Mouse (Mus musculus): Measurements from ENCODE around the gene Myh3. TPM values are rescaled to one million over a fixed set of nuclear protein-coding genes. Genes with fewer than 3 reads are reported as not detected.
"Not testable (repeated sequence)": the region's sequence is repeated elsewhere in the genome, so short reads cannot be mapped to it uniquely, and the experiment has no call there.

The Myh3 gene
- total RNA-seq, 2 experiments from 2014 or later, result 2.2 to 2.4 TPM

DNA sequence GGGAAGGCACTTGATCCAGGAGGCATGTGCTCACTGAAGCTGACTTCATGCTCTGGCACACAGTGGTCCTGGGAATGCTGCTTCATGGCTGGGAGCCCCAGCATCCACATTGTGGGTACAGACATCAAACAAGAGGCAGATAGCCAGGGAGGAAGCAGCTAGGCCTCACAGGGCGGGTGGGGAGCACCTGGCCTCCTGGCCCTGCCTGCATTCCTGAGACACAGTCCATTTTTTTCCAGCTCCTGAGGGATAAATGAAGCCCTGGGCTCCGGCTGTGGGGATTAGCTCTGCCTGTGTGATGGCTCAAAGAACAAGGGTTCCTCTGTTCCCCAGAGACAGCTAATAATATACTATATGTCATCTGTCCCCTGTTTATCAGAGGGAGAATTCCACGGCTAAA is 3.1 kb upstream of the Myh3 start:
- no peak for DNase-seq
- intact Hi-C loops (cut with DNase I), result no loop called here

DNA sequence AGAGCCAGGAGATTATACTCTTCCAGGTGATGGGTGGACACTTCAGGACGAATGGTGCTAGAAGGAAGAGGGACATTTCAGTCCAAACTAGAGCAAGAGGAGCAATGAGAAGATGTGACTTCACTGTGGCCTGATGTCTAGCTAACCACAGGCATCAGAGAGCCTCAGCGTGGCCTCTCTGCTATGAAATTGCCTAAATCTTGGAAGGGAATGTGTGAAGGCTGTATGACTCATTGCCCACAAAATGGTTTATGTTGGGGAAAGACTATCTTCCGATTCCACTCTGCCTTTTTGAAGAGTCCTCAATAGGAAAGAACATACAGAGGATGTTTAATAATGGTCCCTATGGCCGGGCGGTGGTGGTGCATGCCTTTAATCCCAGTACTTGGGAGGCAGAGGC is 1.3 kb upstream of the Myh3 start:
- DNase-seq, result no peak
- intact Hi-C loops (cut with DNase I), result no loop called here

DNA sequence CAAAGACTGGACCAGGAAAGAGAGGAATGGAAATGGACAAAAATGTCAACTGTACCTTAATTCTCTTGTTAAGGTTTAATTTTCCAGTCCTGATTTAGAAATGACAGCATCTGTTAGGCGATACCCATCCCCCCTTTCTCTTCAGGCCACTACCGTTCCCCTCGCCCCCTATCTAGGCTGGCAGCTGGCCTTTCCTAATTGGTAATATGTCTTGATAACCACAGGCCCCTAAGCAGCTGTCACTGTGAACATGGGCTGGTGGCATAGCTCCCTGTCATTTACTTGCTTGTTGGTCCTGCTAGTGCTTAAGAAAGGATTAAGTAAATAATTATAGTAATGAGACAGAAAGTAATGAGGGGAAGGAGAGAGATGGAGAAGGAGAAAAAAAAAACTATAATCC is 665 bp upstream of the Myh3 start:
- intact Hi-C loops (cut with DNase I), result no loop called here
- DNase-seq, result peak; percentile 43

DNA sequence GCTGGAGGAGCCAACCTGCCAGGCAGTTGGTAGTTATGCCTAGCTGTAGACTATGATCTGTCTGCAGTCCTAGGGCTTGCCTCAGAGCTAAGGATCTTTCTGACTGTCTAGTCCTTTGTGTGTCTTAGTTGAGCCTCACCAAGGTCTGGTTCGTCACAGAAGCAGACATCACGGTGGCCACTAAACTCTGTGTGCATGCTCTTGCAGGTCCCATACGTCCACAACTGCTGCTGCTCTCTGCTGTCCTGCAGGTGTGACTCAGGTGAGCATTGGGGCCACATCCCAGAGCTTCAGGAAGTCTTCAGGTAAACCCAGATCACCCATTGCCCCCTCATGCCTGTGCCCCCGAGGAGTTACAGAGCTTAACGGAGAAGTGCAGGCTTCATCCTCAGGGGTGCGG is 788 bp downstream of the Myh3 start:
- intact Hi-C loops (cut with DNase I), result no loop called here
- DNase-seq, result no peak

DNA sequence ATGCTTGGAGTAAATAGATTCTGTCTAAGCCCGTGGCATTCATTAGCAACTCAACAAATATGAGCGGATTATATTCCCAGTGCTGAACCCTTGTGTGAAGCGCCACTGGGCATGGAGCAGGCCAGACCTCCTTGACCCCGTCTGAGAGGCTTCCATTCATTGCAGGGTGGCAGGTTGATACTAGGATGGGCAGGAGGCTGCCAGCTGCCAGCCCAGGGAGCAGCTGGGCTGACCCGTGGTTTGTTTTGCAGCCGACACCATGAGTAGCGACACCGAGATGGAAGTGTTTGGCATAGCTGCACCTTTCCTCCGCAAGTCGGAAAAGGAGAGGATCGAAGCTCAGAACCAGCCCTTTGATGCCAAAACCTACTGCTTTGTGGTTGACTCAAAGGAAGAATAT is 1.6 kb downstream of the Myh3 start:
- no peak for DNase-seq
- intact Hi-C loops (cut with DNase I), result no loop called here

DNA sequence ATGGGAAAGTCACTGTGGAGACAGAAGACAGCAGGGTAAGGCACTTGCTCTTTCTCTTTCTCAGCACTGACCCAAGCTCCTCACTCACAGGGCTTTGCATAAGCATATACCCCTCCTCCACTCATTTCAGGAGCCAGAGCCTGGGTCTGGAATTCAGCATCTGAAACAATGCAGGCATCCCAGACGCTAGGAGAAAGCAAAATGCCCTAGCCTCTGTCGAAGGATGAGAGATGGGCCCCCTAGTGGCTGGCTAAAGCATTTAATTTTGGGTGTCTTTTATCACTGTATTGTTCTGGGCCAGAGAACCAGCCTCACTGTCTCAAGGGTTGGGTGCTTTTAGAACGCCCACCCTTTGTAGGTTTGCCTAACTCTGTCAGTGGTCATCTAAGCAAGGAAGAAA is 2.1 kb downstream of the Myh3 start:
- intact Hi-C loops (cut with DNase I), result no loop called here
- peak; percentile 68 for DNase-seq

DNA sequence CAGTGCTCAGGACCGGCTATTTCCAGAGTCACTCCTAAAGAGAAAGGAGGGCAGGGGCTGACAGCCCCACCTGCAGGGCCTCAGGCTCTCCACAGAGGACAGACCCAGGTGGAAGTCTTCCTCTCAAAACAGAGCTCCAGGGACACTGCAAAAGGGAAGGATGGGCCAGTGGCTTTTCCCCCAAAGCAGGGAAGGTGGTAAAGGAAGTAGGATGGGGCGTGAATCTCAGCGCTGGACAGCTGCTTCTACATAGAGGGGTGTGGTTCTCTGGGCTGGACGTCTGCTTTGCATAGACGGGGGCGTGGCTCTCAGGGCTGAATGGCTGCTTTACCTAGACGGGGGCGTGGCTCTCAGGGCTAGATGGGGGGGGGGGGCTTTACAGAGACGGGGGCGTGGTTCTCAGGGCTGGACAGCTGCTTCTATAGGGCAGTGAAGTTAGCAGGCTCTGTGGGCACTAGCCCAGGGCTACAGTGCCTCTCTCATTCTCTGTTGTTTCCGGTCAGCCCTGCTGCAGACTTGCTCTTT is 3.1 kb downstream of the Myh3 start:
- DNase-seq, result no peak
- intact Hi-C loops (cut with DNase I), result no loop called here

DNA sequence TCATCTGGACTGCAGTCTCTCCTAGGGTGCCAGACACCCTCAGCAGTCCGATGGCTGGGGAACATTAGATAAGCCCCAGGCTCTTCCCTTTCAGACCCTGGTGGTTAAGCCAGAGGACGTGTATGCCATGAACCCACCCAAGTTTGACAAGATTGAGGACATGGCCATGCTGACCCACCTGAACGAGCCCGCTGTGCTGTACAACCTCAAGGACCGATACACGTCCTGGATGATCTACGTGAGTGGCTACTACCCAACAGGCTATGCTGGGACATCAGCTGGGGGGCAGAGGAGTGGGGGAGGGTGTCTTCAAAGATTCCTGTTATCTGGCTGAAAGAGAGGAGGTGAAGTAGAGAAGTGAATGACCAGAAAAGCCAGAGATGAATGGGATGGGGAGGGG is 4.1 kb downstream of the Myh3 start:
- DNase-seq, result no peak
- intact Hi-C loops (cut with DNase I), result no loop called here

DNA sequence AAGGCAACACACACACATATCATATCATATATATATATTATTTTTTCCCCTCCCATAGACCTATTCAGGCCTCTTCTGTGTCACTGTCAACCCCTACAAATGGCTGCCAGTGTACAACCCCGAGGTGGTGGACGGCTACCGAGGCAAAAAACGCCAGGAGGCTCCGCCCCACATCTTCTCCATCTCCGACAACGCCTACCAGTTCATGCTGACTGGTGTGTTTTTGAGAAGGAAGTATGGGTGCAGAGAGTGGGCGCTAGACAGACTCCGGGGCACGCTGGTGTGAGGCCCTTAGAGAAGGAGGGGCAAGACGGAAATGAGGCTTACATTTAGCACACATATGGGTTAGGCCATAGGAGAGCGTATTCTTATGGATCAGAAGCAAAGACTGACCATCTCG is 4.7 kb downstream of the Myh3 start:
- DNase-seq, result no peak
- intact Hi-C loops (cut with DNase I), result no loop called here

DNA sequence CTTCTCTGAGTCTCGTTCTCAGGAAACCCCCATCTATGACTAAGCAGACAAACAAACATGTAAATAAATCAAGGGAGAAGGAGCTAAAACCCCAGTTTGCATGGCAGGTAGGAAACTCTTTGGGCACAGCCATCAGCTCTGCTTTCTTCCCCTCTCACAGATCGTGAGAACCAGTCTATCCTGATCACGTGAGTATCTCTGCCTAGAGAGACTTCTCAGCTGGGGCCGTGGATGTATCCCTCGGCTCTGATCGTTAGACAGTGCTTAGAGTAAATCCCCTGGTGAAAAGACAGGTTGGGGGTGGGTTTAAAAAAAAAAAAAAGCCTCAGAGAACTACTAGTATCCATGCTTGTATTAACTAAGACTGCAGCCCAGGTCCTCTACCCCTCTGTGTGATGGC is 5.1 kb downstream of the Myh3 start:
- intact Hi-C loops (cut with DNase I), result no loop called here

DNA sequence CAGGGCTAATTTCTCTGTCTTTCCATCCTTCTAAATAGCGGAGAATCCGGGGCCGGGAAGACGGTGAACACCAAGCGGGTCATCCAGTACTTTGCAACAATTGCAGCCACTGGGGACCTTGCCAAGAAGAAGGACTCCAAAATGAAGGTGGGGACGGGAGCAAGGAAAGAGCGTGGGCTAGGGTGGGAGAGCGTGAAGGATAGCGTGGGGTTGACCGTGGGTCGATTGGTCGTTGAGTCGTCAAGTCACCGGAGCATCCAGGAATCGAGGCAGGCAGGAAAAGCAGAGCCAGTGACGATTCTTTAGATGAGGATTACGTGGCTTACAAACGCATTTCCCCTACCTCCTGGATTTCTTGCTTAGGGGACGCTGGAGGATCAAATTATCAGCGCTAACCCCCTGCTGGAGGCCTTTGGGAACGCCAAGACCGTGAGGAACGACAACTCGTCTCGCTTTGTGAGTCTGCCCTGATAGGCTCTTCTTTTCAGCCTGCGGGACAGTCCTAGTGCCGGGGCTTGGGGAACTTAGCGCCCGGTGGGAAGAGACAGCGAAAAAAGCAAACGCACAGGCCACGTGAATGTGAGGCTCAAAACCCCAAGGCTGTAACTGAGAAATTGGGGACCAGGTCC is 5.7 kb downstream of the Myh3 start:
- DNase-seq, result no peak
- intact Hi-C loops (cut with DNase I), result loop anchor here (2.0 kb wide), 1 partner anchor 59 kb away; the partner anchor contains the start of gene Tmem220

More for the DNA sequence above, 5.1 kb downstream of the Myh3 start:
- DNase-seq, result no peak

DNA sequence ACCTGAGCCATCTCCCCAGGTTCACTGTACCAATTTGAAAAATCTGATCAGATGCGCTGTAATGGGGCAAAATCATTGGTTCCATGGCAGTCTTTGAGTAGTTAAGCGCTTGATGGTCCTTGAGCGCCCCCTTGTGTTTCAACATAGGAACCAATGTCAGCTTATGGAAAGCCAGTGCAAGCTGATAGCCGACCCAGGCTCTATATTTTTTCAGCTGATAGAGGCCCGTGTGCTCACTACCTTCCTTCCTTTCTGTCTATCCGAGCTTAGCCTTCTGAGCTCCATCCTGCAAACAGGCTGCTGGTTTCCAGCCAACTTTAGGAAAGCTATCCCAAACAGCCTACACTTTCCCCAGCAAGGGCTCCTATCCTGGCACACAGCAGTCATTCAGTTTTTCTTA is 7.4 kb downstream of the Myh3 start:
- intact Hi-C loops (cut with DNase I), result loop anchor here (2.0 to 5.0 kb wide), 2 partner anchors 61 to 178 kb away; partner anchors contain the start of gene Tmem220
- DNase-seq, result peak; percentile 78

DNA sequence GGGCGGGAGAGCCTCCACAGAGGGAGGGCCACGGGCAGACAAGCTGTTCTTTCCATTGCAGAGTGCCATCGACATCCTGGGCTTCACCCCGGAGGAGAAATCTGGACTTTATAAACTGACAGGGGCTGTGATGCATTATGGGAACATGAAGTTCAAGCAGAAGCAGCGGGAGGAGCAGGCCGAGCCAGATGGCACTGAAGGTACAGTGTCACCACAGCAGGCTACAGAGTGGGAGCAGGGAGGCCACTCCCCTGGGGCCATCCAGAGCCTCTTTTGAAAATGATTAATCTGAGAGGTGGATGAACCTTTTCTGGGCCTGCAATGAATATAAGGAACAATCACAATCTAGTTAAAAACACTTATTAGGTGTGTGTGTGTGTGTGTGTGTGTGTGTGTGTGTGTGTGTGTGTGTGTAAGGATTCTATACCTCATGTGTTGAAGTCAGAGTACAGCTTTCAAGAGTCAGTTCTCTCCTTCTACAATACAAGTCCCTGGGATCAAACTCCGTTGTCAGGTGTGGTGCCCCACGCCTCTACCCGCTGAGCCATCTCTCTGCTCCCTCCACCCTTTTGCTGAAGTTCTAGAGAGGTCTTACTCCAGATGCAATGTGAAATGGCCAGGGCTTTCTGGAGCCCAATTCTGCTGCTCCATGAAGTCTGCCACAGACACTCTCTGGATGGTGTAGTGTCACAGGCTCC is 8.5 kb downstream of the Myh3 start:
- intact Hi-C loops (cut with DNase I), result loop anchor here (5.0 kb wide), 1 partner anchor 179 kb away; no protein-coding TSS in a partner anchor
- no peak for DNase-seq

DNA sequence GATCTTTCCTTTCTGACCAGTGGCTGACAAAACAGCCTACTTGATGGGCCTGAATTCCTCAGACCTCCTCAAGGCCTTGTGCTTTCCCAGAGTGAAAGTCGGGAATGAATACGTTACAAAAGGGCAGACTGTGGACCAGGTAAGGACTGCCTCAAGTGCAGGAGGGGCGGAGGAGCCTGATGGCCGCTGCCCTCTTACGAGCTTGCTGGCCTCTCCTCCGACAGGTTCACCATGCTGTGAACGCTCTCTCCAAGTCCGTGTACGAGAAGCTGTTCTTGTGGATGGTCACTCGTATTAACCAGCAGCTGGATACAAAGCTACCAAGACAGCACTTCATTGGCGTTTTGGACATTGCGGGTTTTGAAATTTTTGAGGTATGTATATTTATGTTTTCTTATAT is 9.1 kb downstream of the Myh3 start:
- DNase-seq, result no peak
- intact Hi-C loops (cut with DNase I), result loop anchor here (5.0 kb wide), 1 partner anchor 180 kb away; no protein-coding TSS in a partner anchor

DNA sequence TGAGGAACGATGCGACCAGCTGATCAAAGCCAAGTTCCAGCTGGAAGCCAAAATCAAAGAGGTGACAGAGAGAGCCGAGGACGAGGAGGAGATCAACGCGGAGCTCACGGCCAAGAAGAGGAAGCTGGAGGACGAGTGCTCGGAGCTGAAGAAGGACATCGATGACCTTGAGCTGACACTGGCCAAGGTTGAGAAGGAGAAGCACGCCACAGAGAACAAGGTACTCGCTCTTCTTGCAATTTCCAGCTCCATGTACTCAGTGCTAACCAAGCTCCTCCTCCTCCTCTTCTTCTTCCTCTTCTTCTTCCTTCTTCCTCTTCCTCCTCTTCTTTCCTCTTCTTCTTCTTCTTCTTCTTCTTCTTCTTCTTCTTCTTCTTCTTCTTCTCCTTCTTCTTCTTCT is 14.3 kb downstream of the Myh3 start:
- intact Hi-C loops (cut with DNase I); DNase-seq: not testable (repeated sequence)

DNA sequence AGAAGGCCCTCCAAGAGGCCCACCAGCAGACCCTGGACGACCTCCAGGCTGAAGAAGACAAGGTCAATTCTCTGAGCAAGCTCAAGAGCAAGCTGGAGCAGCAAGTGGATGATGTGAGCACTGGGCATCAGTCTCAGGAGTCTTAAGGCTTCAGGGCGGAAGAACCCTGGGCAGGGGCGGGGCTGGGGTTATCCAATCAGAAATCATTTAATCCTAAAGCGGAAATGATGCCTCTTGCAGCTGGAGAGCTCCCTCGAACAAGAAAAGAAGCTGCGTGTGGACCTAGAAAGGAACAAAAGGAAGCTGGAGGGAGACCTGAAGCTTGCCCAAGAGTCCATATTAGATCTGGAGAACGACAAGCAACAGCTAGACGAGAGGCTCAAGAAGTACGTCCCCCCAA is 15.1 kb downstream of the Myh3 start:
- no peak for DNase-seq
- intact Hi-C loops (cut with DNase I), result no loop called here

DNA sequence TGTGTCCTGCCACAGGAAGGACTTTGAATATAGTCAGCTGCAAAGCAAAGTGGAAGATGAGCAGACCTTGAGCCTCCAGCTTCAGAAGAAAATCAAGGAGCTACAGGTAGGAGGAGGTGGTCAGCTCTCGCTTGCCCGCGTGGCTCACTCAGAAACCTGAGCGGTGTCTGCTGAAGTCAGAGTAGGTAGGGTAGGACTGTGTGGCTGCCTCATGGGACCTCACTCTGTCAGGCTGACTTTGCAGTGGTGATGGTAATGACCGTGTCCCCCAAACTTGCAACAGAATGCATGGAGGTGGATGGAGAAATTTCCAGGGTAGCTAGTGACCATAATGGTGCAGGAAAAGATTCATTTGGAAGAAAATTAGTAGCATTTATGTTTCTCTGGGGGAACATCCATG is 15.6 kb downstream of the Myh3 start:
- DNase-seq, result no peak
- intact Hi-C loops (cut with DNase I), result no loop called here

DNA sequence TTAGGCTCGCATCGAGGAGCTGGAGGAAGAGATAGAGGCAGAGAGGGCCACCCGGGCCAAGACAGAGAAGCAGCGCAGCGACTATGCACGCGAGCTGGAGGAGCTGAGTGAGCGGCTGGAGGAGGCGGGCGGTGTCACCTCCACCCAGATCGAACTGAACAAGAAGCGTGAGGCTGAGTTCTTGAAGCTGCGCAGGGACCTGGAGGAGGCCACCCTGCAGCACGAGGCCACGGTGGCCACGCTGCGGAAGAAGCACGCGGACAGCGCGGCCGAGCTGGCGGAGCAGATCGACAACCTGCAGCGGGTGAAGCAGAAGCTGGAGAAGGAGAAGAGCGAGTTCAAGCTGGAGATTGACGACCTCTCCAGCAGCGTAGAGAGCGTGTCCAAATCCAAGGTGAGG is 16.4 kb downstream of the Myh3 start:
- DNase-seq, result no peak
- intact Hi-C loops (cut with DNase I), result no loop called here

DNA sequence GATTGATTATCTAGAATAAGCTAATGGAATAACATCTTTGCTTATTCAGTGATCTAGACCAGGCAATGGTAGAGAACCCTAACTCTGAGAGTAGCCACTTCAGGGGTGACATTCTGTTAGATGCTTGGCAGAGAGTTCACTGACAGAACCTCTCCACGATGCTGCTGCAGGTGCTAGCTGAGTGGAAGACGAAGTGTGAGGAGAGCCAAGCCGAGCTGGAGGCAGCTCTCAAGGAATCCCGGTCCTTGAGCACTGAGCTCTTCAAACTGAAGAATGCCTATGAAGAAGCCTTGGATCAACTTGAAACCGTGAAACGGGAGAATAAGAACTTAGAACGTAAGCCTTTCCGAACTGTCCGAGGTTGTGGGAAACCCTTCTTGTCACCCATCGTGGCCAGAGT is 19.6 kb downstream of the Myh3 start:
- no peak for DNase-seq
- intact Hi-C loops (cut with DNase I), result no loop called here

DNA sequence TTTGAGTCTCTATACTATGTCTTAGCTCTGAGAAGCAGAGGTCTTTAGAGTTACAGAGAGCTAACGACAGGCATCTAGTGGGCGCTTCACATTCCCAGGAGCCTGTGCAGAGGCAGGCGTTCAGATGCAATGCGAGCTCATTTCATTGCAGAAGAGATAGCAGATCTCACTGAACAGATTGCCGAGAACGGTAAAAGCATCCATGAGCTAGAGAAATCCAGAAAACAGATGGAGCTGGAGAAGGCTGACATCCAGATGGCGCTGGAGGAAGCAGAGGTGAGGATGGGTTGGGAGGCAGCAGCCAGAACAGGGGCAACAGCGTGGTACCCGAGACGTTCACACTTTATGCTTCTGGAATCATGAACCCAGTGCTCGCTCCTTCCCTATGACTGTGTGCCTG is 20.3 kb downstream of the Myh3 start:
- DNase-seq, result no peak
- intact Hi-C loops (cut with DNase I), result no loop called here

DNA sequence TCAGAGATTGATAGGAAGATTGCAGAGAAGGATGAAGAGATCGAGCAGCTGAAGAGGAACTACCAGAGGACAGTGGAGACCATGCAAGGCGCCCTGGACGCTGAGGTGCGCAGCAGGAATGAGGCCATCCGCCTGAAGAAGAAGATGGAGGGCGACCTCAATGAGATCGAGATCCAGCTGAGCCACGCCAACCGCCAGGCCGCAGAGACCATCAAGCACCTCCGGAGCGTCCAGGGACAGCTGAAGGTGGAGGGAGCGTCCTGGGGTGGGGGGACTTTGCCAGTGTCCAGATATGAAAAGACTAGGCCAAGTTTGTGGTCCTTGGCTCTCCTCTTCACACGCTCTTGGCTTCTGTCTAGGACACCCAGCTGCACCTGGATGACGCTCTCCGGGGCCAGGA is 21.1 kb downstream of the Myh3 start:
- no peak for DNase-seq
- intact Hi-C loops (cut with DNase I), result no loop called here

DNA sequence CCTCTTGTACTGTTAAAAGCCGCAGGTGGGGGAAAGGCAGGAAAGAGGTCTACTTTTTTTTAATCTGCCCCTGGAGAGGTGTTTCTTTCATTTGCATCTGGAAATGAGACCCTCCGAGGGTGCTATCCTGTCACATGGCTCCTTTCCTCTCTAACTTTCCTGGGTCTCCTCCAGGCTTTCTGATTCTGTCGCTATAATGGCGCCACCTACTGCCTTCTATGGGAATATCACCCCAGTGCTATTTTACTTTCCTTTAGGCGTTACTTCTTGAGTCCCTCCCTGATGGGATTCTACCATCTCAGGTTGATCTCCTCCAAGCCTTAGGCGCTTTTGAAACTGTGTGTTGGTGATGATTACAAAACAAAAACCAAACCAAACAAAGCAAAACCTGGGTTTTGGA is 22.1 kb downstream of the Myh3 start:
- no peak for DNase-seq
- intact Hi-C loops (cut with DNase I), result no loop called here
